Mouse (Mus musculus): Measurements from ENCODE around the gene Mmp27.

Mmp27 gene

GRCm38 (mm10) chr9:7602982-7603742 lies 32.0 kb downstream of the Mmp27 start:
- DNase-seq (ENCODE audit: low read depth) = peak; percentile 76

GRCm38 (mm10) chr9:7604005-7604404 lies 32.8 kb downstream of the Mmp27 start:
- no peak for DNase-seq (ENCODE audit: low read depth)

- DNase-seq (ENCODE audit: low read depth) = no peak
These were observed 34.4 kb downstream of the Mmp27 start for GRCm38 (mm10) chr9:7605638-7606037.

- DNase-seq (ENCODE audit: low read depth) = no peak
These were observed 51.4 kb downstream of the Mmp27 start for GRCm38 (mm10) chr9:7622582-7622981.

GRCm38 (mm10) chr9:7627931-7628330 lies 56.7 kb downstream of the Mmp27 start, which contains the start of gene Mmp20:
Mmp20 (plus strand) TSS chr9:7628231.
- DNase-seq (ENCODE audit: low read depth) = no peak

Measured in NIH3T3 (cell line).